Mouse (Mus musculus) liver, embryonic 14.5 days (tissue): ENCODE data around the gene Hectd1.

Source experiments
- CTCF ChIP-seq: IDR thresholded peaks from 2 replicates; pipeline ENCODE4 v1.5.1; 2016; ENCODE audit warnings: antibody characterized with exemption, low read depth, control low read depth
- EP300 ChIP-seq: IDR thresholded peaks from 2 replicates; pipeline ENCODE4 v1.6.1; 2016; ENCODE audit warnings: antibody characterized with exemption, low read depth

DNA sequence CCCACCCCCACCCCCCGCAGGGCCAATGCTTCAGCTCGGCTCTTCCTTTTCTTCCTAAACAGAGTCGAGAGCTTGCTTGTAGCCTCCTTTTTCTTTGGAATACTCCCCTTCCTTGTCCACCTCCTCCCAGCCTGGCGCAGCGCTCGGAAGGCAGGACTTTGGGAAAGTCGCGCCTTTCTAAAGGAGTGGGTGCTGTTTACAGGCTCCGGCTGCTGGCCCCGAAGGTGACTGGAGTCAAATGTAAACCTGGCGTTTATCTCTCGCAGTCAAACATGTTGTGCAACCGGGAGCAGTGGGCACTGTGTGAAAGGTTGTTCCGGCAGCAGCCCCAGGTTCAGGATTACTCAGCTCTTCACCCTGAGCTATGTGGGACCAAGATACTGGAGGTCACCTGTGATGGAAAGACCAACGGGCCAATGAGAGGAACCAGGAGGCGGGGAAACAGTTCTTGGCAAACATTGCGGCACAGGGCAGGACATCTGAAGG is 15.5 kb upstream of the Hectd1 start:
- TF ChIP-seq CTCF = no peak
- peak; percentile 83 for TF ChIP-seq EP300
